Comparison of ENCODE assay signal across 9 mouse cellular contexts in the genomic region with DNA sequence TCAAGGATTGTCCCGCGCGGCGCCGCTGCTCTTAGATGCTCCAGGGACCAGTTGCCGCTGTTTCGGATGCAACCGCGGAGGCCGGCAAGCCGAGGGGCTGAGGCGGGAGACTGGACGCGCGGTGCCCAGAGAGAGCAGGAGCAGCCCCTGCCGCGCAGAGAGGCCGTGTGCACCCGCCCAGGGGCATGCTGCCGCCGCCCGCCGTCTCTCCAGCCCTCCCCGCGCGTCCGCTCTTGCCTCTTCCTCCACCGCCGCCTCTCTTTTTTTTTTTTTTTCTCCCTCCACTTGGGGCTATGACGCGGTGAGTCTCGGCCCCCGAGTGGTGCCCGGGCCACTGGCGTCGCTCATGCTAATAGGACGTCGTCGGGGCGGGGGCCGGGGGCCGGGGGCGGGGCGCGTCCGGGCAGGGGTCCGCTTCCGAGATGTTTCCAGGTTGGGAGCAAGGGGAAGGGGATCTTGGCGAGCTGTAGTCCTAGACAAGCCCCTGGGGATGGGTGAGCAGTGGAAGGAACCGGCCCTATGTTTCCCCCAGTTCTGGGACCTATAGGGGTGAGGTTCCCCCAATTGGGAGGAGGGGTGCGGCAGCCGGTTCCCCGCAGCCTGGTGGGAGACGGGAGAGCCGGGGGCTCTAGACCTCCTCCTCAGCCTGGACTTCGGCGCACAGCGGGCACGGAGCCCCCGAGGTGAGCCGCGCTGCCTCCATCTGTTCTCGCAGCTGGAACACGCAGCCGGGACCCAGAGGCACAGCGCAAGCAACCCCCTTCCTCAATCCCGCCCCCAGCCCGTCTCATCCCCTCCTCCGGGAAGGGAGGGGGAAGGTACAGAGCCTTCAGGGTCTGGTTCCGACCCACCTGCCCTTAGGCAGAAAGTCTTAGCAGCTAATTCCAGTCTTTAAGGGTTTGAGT. TPM values are rescaled to one million over a fixed set of nuclear protein-coding genes. Genes with fewer than 3 reads are reported as not detected.
DNase-seq lines count a peak whose midpoint lies in the region; ATAC-seq and TF ChIP-seq lines count a peak whose summit lies in the region.
"Had no signal": no experiment of that assay in that cellular context is flagged by ENCODE, and none has a peak within 500 bp of the region (broad histone marks: within the 10 kb centered on the region; RNA-seq: fewer than 3 reads in every experiment).

A gene (minus strand): TSS at position 250 of the 905 bp plus-strand sequence.

- H3K36me3 ChIP-seq in liver, embryonic 11.5 days (ENCODE audit: control insufficient read depth, insufficient read depth, low read length) = no peaks in the 10 kb centered on the region
- H3K36me3 ChIP-seq in liver, postnatal 0 days (replicated peaks; ENCODE audit: insufficient read depth, low read length) = no peaks in the 10 kb centered on the region
- H3K36me3 ChIP-seq in embryonic facial prominence, embryonic 11.5 days (replicated peaks; ENCODE audit: control insufficient read depth, insufficient read depth, low read depth, low read length) = no peaks in the 10 kb centered on the region
- no peaks in the 10 kb centered on the region for H3K36me3 ChIP-seq in hindbrain, embryonic 15.5 days
- no peaks in the 10 kb centered on the region for H3K36me3 ChIP-seq in neural tube, embryonic 13.5 days

- H3K4me3 ChIP-seq in liver, embryonic 11.5 days (ENCODE audit: low read depth, low read length) = peak within 1 kb of the TSS; percentile 27
- no peak within 1 kb of the TSS for H3K4me3 ChIP-seq in liver, postnatal 0 days (ENCODE audit: low read depth, low read length)
- peak within 1 kb of the TSS; percentile 26 for H3K4me3 ChIP-seq in embryonic facial prominence, embryonic 11.5 days (ENCODE audit: low read depth, low read length)
- peak within 1 kb of the TSS; percentile 43 for H3K4me3 ChIP-seq in hindbrain, embryonic 15.5 days
- H3K4me3 ChIP-seq in neural tube, embryonic 13.5 days = peak within 1 kb of the TSS; percentile 42
- H3K4me3 ChIP-seq: myocyte had no signal

- no peaks in the 10 kb centered on the region for H3K9me3 ChIP-seq in liver, embryonic 11.5 days (ENCODE audit: control insufficient read depth, low read length)
- H3K9me3 ChIP-seq in liver, postnatal 0 days (ENCODE audit: low read length) = no peaks in the 10 kb centered on the region
- no peaks in the 10 kb centered on the region for H3K9me3 ChIP-seq in embryonic facial prominence, embryonic 11.5 days (replicated peaks; ENCODE audit: control insufficient read depth, low read length)
- H3K9me3 ChIP-seq in hindbrain, embryonic 15.5 days = no peaks in the 10 kb centered on the region
- H3K9me3 ChIP-seq in neural tube, embryonic 13.5 days = no peaks in the 10 kb centered on the region

- no peak for TF ChIP-seq EP300 in liver, postnatal 0 days (IDR thresholded peaks at IDR 0.05; ENCODE audit: low read depth)

- H3K27me3 ChIP-seq in liver, embryonic 11.5 days (replicated peaks; ENCODE audit: control insufficient read depth, insufficient read depth, low read length) = peaks cover 77% of the 10 kb centered on the region
- peaks cover 75% of the 10 kb centered on the region for H3K27me3 ChIP-seq in liver, postnatal 0 days (ENCODE audit: insufficient read depth, low read length)
- peaks cover 73% of the 10 kb centered on the region for H3K27me3 ChIP-seq in embryonic facial prominence, embryonic 11.5 days (ENCODE audit: control insufficient read depth, insufficient read depth, low read length)
- peaks cover 79% of the 10 kb centered on the region for H3K27me3 ChIP-seq in hindbrain, embryonic 15.5 days
- H3K27me3 ChIP-seq in neural tube, embryonic 13.5 days = peaks cover 97% of the 10 kb centered on the region

- peak within 1 kb of the TSS; percentile 56 for H3K4me2 ChIP-seq in liver, embryonic 11.5 days
- H3K4me2 ChIP-seq in liver, postnatal 0 days (ENCODE audit: low read depth, low read length) = no peak within 1 kb of the TSS
- H3K4me2 ChIP-seq in embryonic facial prominence, embryonic 11.5 days (ENCODE audit: low read depth, low read length) = peak within 1 kb of the TSS; percentile 49
- peak within 1 kb of the TSS; percentile 66 for H3K4me2 ChIP-seq in hindbrain, embryonic 15.5 days
- H3K4me2 ChIP-seq in neural tube, embryonic 13.5 days = peak within 1 kb of the TSS; percentile 63

- no peak for ATAC-seq in liver, embryonic 11.5 days (replicated peaks; ENCODE audit: low FRiP score)
- ATAC-seq in liver, postnatal 0 days = no peak
- ATAC-seq in embryonic facial prominence, embryonic 11.5 days (replicated peaks; ENCODE audit: insufficient number of reproducible peaks, low FRiP score, low TSS enrichment, low read depth) = 0 out of 2 replicates have a peak, but pooled peaks have one; percentile 30
- no peak for ATAC-seq in hindbrain, embryonic 15.5 days (ENCODE audit: low FRiP score, low read depth)
- ATAC-seq in neural tube, embryonic 13.5 days (ENCODE audit: low read depth) = 0 out of 2 replicates have a peak, but pooled peaks have one; percentile 29

- H3K27ac ChIP-seq in liver, embryonic 11.5 days (ENCODE audit: low read depth, low read length) = no peak within 1 kb of the TSS
- H3K27ac ChIP-seq in liver, postnatal 0 days (ENCODE audit: low read depth) = no peak within 1 kb of the TSS
- H3K27ac ChIP-seq in embryonic facial prominence, embryonic 11.5 days (replicated peaks; ENCODE audit: low read depth, low read length) = no peak within 1 kb of the TSS
- no peak within 1 kb of the TSS for H3K27ac ChIP-seq in hindbrain, embryonic 15.5 days (replicated peaks)
- H3K27ac ChIP-seq in neural tube, embryonic 13.5 days (replicated peaks) = peak within 1 kb of the TSS; percentile 56

- H3K9ac ChIP-seq in liver, embryonic 11.5 days (ENCODE audit: low read depth, low read length) = no peak within 1 kb of the TSS
- H3K9ac ChIP-seq in liver, postnatal 0 days (replicated peaks) = no peak within 1 kb of the TSS
- no peak within 1 kb of the TSS for H3K9ac ChIP-seq in embryonic facial prominence, embryonic 11.5 days (replicated peaks; ENCODE audit: low read length)
- peak within 1 kb of the TSS; percentile 23; the same call in 1 of the 2 replicates for H3K9ac ChIP-seq in hindbrain, embryonic 15.5 days
- H3K9ac ChIP-seq in neural tube, embryonic 13.5 days = peak within 1 kb of the TSS; percentile 53

- 0 out of 2 replicates have a peak, but pooled peaks cover 2% of the 10 kb centered on the region for H3K4me1 ChIP-seq in liver, embryonic 11.5 days (replicated peaks; ENCODE audit: control insufficient read depth, insufficient read depth, low read length)
- H3K4me1 ChIP-seq in liver, postnatal 0 days (ENCODE audit: insufficient read depth) = no peaks in the 10 kb centered on the region
- H3K4me1 ChIP-seq in embryonic facial prominence, embryonic 11.5 days (ENCODE audit: control insufficient read depth, insufficient read depth, low read length) = peaks cover 4% of the 10 kb centered on the region; the same call in 1 of the 2 replicates
- peaks cover 25% of the 10 kb centered on the region for H3K4me1 ChIP-seq in hindbrain, embryonic 15.5 days (replicated peaks)
- H3K4me1 ChIP-seq in neural tube, embryonic 13.5 days (replicated peaks) = peaks cover 39% of the 10 kb centered on the region

- TF ChIP-seq CTCF in liver, postnatal 0 days (IDR thresholded peaks at IDR 0.05; ENCODE audit: low read depth) = no peak

- WGBS in liver, embryonic 11.5 days = 2% methylated on average over 63 of the region's 70 CpGs
- WGBS in liver, postnatal 0 days (ENCODE audit: insufficient replicate concordance) = 3% methylated on average over 66 of the region's 70 CpGs
- under 1% methylated on average over 65 of the region's 70 CpGs for WGBS in embryonic facial prominence, embryonic 11.5 days
- WGBS in hindbrain, embryonic 15.5 days = 2% methylated on average over 68 of the region's 70 CpGs
- under 1% methylated on average over 51 of the region's 70 CpGs for WGBS in neural tube, embryonic 13.5 days

- no peak for DNase-seq in liver, embryonic 11.5 days (ENCODE audit: low spot score)
- no peak for DNase-seq in liver, postnatal 0 days
- DNase-seq in embryonic facial prominence, embryonic 11.5 days (ENCODE audit: low spot score) = peak; percentile 18
- DNase-seq in gastrocnemius, postnatal 25 days = no peak
- DNase-seq in spleen, adult 12 weeks (ENCODE audit: low spot score) = no peak
- DNase-seq in lung, postnatal 14 days = no peak

RNA-seq across cellular contexts. Expression of the gene that starts here (rescaled TPM):
- polyA plus RNA-seq in liver, embryonic 11.5 days (2014; fragmentation: Nextera tagmentation; extraction: Ambion mirVana) = 0.14 and 0.22 TPM in 2 replicates
- not detected in 2 replicates for polyA plus RNA-seq in liver, postnatal 0 days (2015; fragmentation: Nextera tagmentation; extraction: Ambion mirVana)
- polyA plus RNA-seq in embryonic facial prominence, embryonic 11.5 days (2014; fragmentation: Nextera tagmentation; extraction: Ambion mirVana) = 0.67 and 0.80 TPM in 2 replicates
- 18.5 and 19.4 TPM in 2 replicates for polyA plus RNA-seq in hindbrain, embryonic 15.5 days (2015; fragmentation: Nextera tagmentation; extraction: Ambion mirVana)
- polyA plus RNA-seq in neural tube, embryonic 13.5 days (2015; fragmentation: Nextera tagmentation; extraction: Ambion mirVana) = 30.1 and 33.6 TPM in 2 replicates
- not detected for total RNA-seq in gastrocnemius, postnatal 25 days (2021)
- polyA plus RNA-seq: myocyte had no signal

Comparison
In these comparisons a context has a peak if more than half of its experiments do, and no peak if none do; other contexts are left out.
1. RNA of the gene that starts here (polyA plus RNA-seq): 30.1 to 33.6 TPM in neural tube, embryonic 13.5 days and 18.5 to 19.4 TPM in hindbrain, embryonic 15.5 days; 0.67 to 0.80 TPM in embryonic facial prominence, embryonic 11.5 days, 0.14 to 0.22 TPM in liver, embryonic 11.5 days and not detected in liver, postnatal 0 days; every median in the first group is over 10 times any median in the second.
2. Peak in DNase-seq, ATAC-seq, H3K4me3 ChIP-seq and H3K4me2 ChIP-seq in embryonic facial prominence, embryonic 11.5 days; RNA of the gene not detected or under 1 TPM.
3. H3K9ac ChIP-seq: peak in hindbrain, embryonic 15.5 days (single experiment) and neural tube, embryonic 13.5 days (single experiment); none in liver, embryonic 11.5 days (single experiment), liver, postnatal 0 days (single experiment) and embryonic facial prominence, embryonic 11.5 days (single experiment).